Mouse (Mus musculus) midbrain, embryonic 10.5 days (tissue): Measurements from ENCODE around the gene Sfta2. TPM values are rescaled to one million over a fixed set of nuclear protein-coding genes. Genes with fewer than 3 reads are reported as not detected.

Experiments used
- DNase-seq: peaks from one replicate; pipeline ENCODE4 v3.0.0-alpha.2; 2017; ENCODE audit warnings: low spot score
- H3K27ac ChIP-seq: fragments of 300-500 bp; sonication (generic); replicated peaks from 2 replicates; pipeline ENCODE4 v1.5.1; 2016; ENCODE audit warnings: mild to moderate bottlenecking
- H3K27me3 ChIP-seq: fragments of 300-500 bp; sonication (generic); 2 replicates; pipeline ENCODE4 v1.6.1; 2016; ENCODE audit warnings: low read depth, mild to moderate bottlenecking; ENCODE audit not compliant: poor library complexity, severe bottlenecking
- H3K36me3 ChIP-seq: fragments of 300-500 bp; sonication (generic); 2 replicates; pipeline ENCODE4 v1.6.1; 2016; ENCODE audit warnings: mild to moderate bottlenecking, moderate library complexity
- H3K4me1 ChIP-seq: fragments of 300-500 bp; sonication (generic); 2 replicates; pipeline ENCODE4 v1.6.1; 2016
- H3K4me3 ChIP-seq: fragments of 300-500 bp; sonication (generic); 2 replicates; pipeline ENCODE4 v1.5.1; 2016; ENCODE audit warnings: mild to moderate bottlenecking, moderate library complexity
- H3K9me3 ChIP-seq: fragments of 300-500 bp; sonication (generic); replicated peaks from 2 replicates; pipeline ENCODE4 v1.6.1; 2016; ENCODE audit warnings: mild to moderate bottlenecking
- WGBS: fragments of 180-500 bp; shearing (Covaris S2); methylation state at CpG from one replicate; pipeline ENCODE4 v1.1.7; 2016; 5-methylcytosine and 5-hydroxymethylcytosine counted together
- polyA plus RNA-seq: library from polyadenylated mRNA; unstranded; fragments of >200 nt; fragmentation: Nextera tagmentation; extraction: Ambion mirVana; gene quantifications from 2 replicates; pipeline ENCODE4 v1.2.1, GENCODE M21; 2016

Sfta2 gene
- polyA plus RNA-seq, 1 experiment from 2014 or later, result not detected

- H3K27me3 ChIP-seq, result no peaks in the 10 kb centered on the region
- WGBS, result 87% methylated on average over 4 of the region's 4 CpGs
- H3K36me3 ChIP-seq, result peaks cover 100% of the 10 kb centered on the region
- no peak overlapping the region for H3K4me3 ChIP-seq
- peaks cover 7% of the 10 kb centered on the region for H3K4me1 ChIP-seq
- no peak for DNase-seq
- H3K9me3 ChIP-seq, result peaks cover 8% of the 10 kb centered on the region
- no peak overlapping the region for H3K27ac ChIP-seq
Observed at GRCm38 (mm10) chr17:35691811-35692210, 90.5 kb downstream of the Sfta2 start.

GRCm38 (mm10) chr17:35692368-35692767 lies 91.0 kb downstream of the Sfta2 start:
- WGBS, result 80% methylated on average over 4 of the region's 4 CpGs
- no peak overlapping the region for H3K4me3 ChIP-seq

GRCm38 (mm10) chr17:35693906-35694305 lies 92.6 kb downstream of the Sfta2 start:
- H3K9me3 ChIP-seq, result peaks cover 8% of the 10 kb centered on the region
- H3K27me3 ChIP-seq, result no peaks in the 10 kb centered on the region
- H3K4me1 ChIP-seq, result peaks cover 25% of the 10 kb centered on the region
- H3K27ac ChIP-seq, result no peak overlapping the region
- H3K4me3 ChIP-seq, result no peak overlapping the region
- H3K36me3 ChIP-seq, result peaks cover 91% of the 10 kb centered on the region
- DNase-seq, result no peak
- WGBS, result 92% methylated on average over 5 of the region's 5 CpGs

More at GRCm38 (mm10) chr17:35692368-35692767, 91.0 kb downstream of the Sfta2 start:
- Histone ChIP-seq H3K36me3 (peaks cover 100% of the 10 kb centered on the region), H3K9me3 (peaks cover 8% of the 10 kb centered on the region), H3K4me1 (peaks cover 9% of the 10 kb centered on the region), H3K27me3 (no peaks in the 10 kb centered on the region), H3K27ac (no peak overlapping the region)
- DNase-seq, result no peak

- Histone ChIP-seq H3K36me3 (peaks cover 91% of the 10 kb centered on the region), H3K4me3 (no peak overlapping the region), H3K27me3 (peaks cover 6% of the 10 kb centered on the region; the same call in 1 of the 2 replicates), H3K9me3 (peaks cover 8% of the 10 kb centered on the region), H3K27ac (no peak overlapping the region), H3K4me1 (peaks cover 38% of the 10 kb centered on the region)
- WGBS, result 95% methylated on average over 2 of the region's 2 CpGs
- DNase-seq, result peak; percentile 46
Observed at GRCm38 (mm10) chr17:35695289-35695688, 93.9 kb downstream of the Sfta2 start.

- WGBS, result 73% methylated on average over 6 of the region's 6 CpGs
- H3K4me3 ChIP-seq, result peak overlapping the region; percentile 84
- H3K4me1 ChIP-seq, result peaks cover 46% of the 10 kb centered on the region
- peak overlapping the region; percentile 100; the same call in 1 of the 2 replicates for H3K27ac ChIP-seq
- H3K36me3 ChIP-seq, result peaks cover 82% of the 10 kb centered on the region
- H3K27me3 ChIP-seq, result peaks cover 17% of the 10 kb centered on the region; the same call in 1 of the 2 replicates
- DNase-seq, result no peak
- peaks cover 8% of the 10 kb centered on the region for H3K9me3 ChIP-seq
Observed at GRCm38 (mm10) chr17:35696691-35697090, 95.3 kb downstream of the Sfta2 start.

GRCm38 (mm10) chr17:35697429-35697758 lies 96.0 kb downstream of the Sfta2 start:
- H3K4me3 ChIP-seq, result peak overlapping the region; percentile 84
- peaks cover 53% of the 10 kb centered on the region for H3K4me1 ChIP-seq
- H3K36me3 ChIP-seq, result peaks cover 75% of the 10 kb centered on the region
- peaks cover 23% of the 10 kb centered on the region; the same call in 1 of the 2 replicates for H3K27me3 ChIP-seq
- peak overlapping the region; percentile 100 for H3K27ac ChIP-seq
- peaks cover 8% of the 10 kb centered on the region for H3K9me3 ChIP-seq
- DNase-seq, result no peak
- 20% methylated on average over 1 of the region's 1 CpGs for WGBS

GRCm38 (mm10) chr17:35697759-35698500 lies 96.6 kb downstream of the Sfta2 start:
- 2% methylated on average over 16 of the region's 16 CpGs for whole genome bisulfite sequencing
- H3K36me3 ChIP-seq, result peaks cover 69% of the 10 kb centered on the region
- H3K27me3 ChIP-seq, result peaks cover 23% of the 10 kb centered on the region; the same call in 1 of the 2 replicates
- peaks cover 8% of the 10 kb centered on the region for H3K9me3 ChIP-seq
- peak overlapping the region; percentile 100 for H3K27ac ChIP-seq
- DNase-seq, result peak; percentile 81
- H3K4me3 ChIP-seq, result peak overlapping the region; percentile 84
- H3K4me1 ChIP-seq, result peaks cover 54% of the 10 kb centered on the region

GRCm38 (mm10) chr17:35698501-35698883 lies 97.1 kb downstream of the Sfta2 start:
- peak overlapping the region; percentile 84 for H3K4me3 ChIP-seq
- peaks cover 64% of the 10 kb centered on the region for H3K36me3 ChIP-seq
- peak overlapping the region; percentile 100 for H3K27ac ChIP-seq
- peaks cover 8% of the 10 kb centered on the region for H3K9me3 ChIP-seq
- no peak for DNase-seq
- 31% methylated on average over 5 of the region's 5 CpGs for WGBS
- peaks cover 54% of the 10 kb centered on the region for H3K4me1 ChIP-seq
- H3K27me3 ChIP-seq, result peaks cover 23% of the 10 kb centered on the region; the same call in 1 of the 2 replicates

GRCm38 (mm10) chr17:35699919-35700318 lies 98.6 kb downstream of the Sfta2 start:
- Histone ChIP-seq H3K9me3 (peaks cover 8% of the 10 kb centered on the region), H3K4me1 (peaks cover 66% of the 10 kb centered on the region), H3K4me3 (peak overlapping the region; percentile 84), H3K27me3 (peaks cover 23% of the 10 kb centered on the region; the same call in 1 of the 2 replicates), H3K36me3 (peaks cover 49% of the 10 kb centered on the region), H3K27ac (peak overlapping the region; percentile 100)
- 3% methylated on average over 19 of the region's 19 CpGs for WGBS
- DNase-seq, result peak; percentile 60

Other genes with a start within 250 kb of the Sfta2 start
- gene H2-Q4, start 221.9 kb upstream of the Sfta2 start, polyA plus RNA-seq, result 2.9 and 3.1 TPM in 2 replicates
- 1.5 and 1.9 TPM in 2 replicates for gene H2-Q6, start 176.7 kb upstream of the Sfta2 start, polyA plus RNA-seq
- gene H2-Q7, start 162.4 kb upstream of the Sfta2 start, polyA plus RNA-seq, result 16.0 and 17.5 TPM in 2 replicates
- gene H2-Q10, start 131.5 kb upstream of the Sfta2 start, polyA plus RNA-seq, result 0.22 and 0.27 TPM in 2 replicates
- gene Pou5f1, start 95.5 kb upstream of the Sfta2 start, polyA plus RNA-seq, result 0.10 TPM in 1 of 2 replicates, not detected in the other
- gene Tcf19, start 84.7 kb upstream of the Sfta2 start, polyA plus RNA-seq, result 56.7 and 58.8 TPM in 2 replicates
- 23.4 and 23.6 TPM in 2 replicates for gene Cchcr1, start 84.4 kb upstream of the Sfta2 start, polyA plus RNA-seq
- 1.4 and 2.0 TPM in 2 replicates for gene Psors1c2, start 68.3 kb upstream of the Sfta2 start, polyA plus RNA-seq
- gene Cdsn, start 49.4 kb upstream of the Sfta2 start, polyA plus RNA-seq, result 0.07 and 0.10 TPM in 2 replicates
- not detected in 2 replicates for gene 2300002M23Rik, start 34.1 kb upstream of the Sfta2 start, polyA plus RNA-seq
- not detected in 2 replicates for gene Gm9573, start 25.1 kb downstream of the Sfta2 start, polyA plus RNA-seq
- 0.17 and 0.22 TPM in 2 replicates for gene Mucl3, start 42.1 kb downstream of the Sfta2 start, polyA plus RNA-seq
- 19.3 and 20.6 TPM in 2 replicates for gene Vars2, start 66.0 kb downstream of the Sfta2 start, polyA plus RNA-seq
- gene Gtf2h4, start 72.2 kb downstream of the Sfta2 start, polyA plus RNA-seq, result 50.1 and 52.3 TPM in 2 replicates
- 142 and 193 TPM in 2 replicates for gene Ddr1, start 103.1 kb downstream of the Sfta2 start, polyA plus RNA-seq
- gene Ier3, start 220.1 kb downstream of the Sfta2 start, polyA plus RNA-seq, result 3.0 and 3.7 TPM in 2 replicates
- 54.8 and 59.3 TPM in 2 replicates for gene Flot1, start 221.7 kb downstream of the Sfta2 start, polyA plus RNA-seq
- 1,574 and 1,617 TPM in 2 replicates for gene Tubb5, start 236.8 kb downstream of the Sfta2 start, polyA plus RNA-seq
- gene Mdc1, start 240.0 kb downstream of the Sfta2 start, polyA plus RNA-seq, result 21.1 and 21.7 TPM in 2 replicates